Mouse (Mus musculus): ENCODE results near the gene Scel.
"Not testable (repeated sequence)": the region's sequence is repeated elsewhere in the genome, so short reads cannot be mapped to it uniquely, and the experiment has no call there.

The Scel gene

DNA sequence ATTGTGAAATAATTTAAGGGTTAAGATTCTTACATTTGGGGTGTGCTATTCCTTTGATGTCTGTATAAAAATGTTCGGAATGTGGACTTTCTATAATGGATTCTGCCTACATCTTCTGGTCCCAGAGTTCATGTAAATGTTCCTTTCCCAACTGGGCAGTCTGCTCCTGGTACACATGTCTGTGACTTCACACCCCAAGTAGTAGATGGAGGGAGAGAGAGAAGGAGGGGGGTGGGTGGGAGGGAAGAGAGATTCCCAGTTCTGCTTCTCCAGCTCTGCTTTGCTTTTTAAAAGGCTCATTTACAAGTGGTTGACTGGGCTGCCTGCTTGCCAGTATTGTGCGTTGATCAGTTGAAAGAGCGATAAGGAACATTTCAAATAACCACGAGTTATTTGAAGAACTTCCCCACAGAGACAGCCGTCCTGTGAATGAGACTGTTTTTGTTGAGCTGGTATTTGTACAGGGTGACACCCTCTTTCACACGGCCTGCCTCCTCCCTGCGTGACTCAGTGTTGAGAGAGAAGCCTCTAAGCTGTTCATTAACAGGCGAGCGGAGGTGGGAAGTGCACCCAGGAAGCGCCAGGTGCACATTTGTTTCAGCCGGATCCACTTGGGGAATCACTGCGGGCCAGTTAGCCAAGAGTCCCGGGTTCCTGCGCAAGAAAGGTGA, at the start of gene Scel:
Gene Scel (plus strand): TSS at position 541 of the 671 bp plus-strand sequence.
- in situ Hi-C loops (cut with MboI, MseI), result no loop called here

DNA sequence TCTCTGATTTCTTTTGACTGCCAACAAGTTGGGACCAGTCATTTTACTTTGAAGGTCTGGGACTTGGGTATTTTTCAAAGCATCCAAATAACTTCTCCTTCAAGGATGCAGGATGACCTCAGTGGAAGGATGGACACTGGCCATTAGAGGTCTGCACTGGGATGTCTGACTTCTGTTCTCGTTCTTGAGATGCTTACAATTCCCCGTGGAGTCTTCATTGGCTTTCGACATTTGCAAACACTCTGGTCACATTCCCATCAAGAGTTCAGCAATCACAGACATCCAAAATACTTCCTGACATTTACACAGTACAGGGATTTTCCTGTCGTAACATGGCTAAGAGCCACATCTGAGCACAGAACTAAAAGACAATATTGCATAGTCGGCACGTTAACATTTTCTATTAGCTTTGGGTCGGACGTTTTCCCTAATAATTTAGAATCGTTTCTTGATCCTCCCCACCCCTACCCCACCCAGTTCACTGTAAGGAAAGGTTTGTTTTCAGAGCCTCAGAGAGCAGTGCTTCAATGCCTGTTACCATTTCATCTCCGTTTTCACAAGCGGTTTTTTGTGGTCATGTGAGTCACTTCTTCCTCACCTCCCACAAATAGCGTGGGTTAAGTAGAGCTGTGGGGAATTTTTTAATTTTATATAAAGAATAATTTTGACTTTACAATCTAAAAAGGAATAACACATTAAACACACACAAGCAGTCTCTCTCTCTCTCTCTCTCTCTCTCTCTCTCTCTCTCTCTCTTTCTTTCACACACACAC, 44.3 kb upstream of the Scel start:
- in situ Hi-C loops (cut with MboI, MseI), result loop anchor here (25.0 kb wide), 1 partner anchor 107 kb away; no protein-coding TSS in a partner anchor

- in situ Hi-C loops (cut with MboI, MseI), result loop anchor here (25.0 kb wide), 1 partner anchor 107 kb away; no protein-coding TSS in a partner anchor
Observed at GRCm38 (mm10) chr14:103469464-103470015, 43.6 kb upstream of the Scel start.

GRCm38 (mm10) chr14:103471074-103471778, 41.9 kb upstream of the Scel start:
- in situ Hi-C loops (cut with MboI, MseI), result loop anchor here (25.0 kb wide), 1 partner anchor 109 kb away; no protein-coding TSS in a partner anchor

DNA sequence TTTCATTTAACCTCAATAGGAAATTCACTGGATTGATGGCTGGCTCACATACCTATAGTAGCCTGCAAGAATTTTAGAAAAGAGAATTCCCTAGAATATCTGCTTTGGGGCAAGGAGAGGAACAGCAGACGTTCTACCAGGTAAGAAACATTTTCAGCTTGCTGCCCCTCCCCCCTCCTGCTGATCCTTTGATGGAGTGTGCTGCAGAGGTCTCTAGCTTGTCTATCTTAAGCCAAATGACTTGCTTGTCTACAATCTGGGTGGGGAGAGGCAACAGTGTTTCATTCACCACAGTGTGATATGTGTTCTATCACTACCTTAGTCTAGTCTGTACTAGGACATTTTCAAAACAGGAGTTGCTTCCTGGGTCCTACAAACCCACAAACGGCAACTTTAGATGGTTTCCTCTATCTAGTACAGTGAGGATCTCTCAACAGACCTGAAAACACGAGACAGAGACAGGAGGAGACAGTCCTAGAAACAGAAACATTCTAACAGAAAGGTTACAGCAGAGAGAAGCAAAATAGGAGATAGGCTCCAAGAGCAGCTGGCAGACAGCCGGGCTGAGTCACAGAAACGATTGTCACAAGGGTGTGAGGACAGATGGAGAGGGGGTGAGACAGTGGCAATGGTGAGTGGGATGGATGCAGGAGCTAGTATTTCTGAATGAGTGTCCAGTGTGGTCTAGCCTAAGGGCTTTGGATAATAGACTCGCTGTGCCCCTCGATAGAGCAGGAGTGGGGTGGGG, 41.2 kb upstream of the Scel start:
- in situ Hi-C loops (cut with MboI, MseI), result loop anchor here (25.0 kb wide), 1 partner anchor 110 kb away; no protein-coding TSS in a partner anchor

- in situ Hi-C loops (cut with MboI, MseI), result loop anchor here (25.0 kb wide), 1 partner anchor 110 kb away; no protein-coding TSS in a partner anchor
Observed at GRCm38 (mm10) chr14:103472554-103472905, 40.6 kb upstream of the Scel start.

DNA sequence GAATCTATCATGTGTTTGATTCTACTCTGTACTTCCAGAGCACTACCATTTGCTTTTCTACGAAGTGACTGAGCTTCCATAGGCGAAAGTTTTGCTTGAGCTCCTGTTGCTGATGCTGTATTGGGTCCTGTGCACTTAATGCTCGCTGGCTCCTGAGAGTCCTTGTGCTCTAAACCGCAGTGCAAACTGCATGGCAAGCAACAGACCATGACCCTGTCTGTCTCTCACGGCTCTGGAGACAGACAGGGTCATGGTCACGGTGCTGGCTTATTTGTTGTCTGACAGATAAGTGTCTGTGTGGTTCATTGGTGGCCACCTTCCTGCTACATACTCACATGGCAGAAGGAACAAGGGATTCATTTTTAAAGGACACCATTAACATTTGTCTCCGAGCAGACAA, 37.8 kb upstream of the Scel start:
- in situ Hi-C loops (cut with MboI, MseI), result no loop called here

DNA sequence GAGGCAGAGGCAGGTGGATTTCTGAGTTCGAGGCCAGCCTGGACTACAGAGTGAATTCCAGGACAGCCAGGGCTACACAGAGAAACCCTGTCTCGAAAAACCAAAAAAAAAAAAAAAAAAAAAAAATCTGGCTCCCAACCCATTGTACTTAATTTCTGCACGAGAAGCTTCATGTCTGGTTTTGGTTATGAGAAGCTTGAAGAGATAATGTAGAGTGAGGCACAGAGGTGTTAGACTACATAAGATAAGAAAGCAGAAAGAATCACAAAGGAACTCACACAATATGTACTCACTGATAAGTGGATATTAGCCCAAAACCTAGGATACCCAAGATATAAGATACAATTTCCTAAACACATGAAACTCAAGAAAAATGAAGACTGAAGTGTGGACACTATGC, 36.9 kb upstream of the Scel start:
- in situ Hi-C loops (cut with MboI, MseI), result not testable (repeated sequence)

DNA sequence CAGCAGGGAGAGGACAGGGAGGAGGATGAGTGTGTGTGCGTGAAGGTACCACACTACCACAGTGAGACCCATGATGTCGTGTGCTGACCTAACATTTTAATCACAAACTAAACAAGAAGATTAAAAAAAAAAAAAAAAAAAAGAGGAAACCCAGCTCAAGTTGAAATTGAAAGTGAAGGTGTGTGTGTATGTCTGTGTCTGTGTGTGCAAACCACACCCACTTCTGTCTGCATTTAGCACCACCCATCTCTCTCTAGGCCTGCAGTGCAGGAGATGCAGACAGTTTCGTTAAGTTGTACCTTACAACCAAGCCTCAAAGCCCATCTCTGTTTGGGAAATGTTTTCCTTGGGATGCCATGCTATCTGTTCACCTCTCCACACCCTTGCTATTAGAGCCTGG, 35.9 kb upstream of the Scel start:
- in situ Hi-C loops (cut with MboI, MseI), result no loop called here

DNA sequence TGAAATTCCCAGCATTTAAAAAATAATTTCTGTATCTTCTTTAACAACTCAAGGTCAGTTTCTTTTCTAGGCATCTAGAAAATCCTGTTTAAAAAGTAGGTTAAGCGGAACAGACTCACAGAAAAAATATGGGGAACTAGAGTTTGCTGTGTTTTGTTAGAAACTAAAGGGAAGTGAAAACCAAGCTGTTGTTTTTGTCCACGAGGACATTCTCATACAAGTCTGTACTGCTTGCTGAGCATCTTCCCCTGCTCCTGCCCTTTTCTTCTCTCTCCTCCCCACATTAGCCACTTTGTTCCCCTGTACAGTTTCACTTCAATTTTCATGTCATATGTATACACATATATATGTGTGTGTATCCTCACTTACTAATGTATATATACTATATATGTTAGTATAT, 35.2 kb upstream of the Scel start:
- in situ Hi-C loops (cut with MboI, MseI), result no loop called here

DNA sequence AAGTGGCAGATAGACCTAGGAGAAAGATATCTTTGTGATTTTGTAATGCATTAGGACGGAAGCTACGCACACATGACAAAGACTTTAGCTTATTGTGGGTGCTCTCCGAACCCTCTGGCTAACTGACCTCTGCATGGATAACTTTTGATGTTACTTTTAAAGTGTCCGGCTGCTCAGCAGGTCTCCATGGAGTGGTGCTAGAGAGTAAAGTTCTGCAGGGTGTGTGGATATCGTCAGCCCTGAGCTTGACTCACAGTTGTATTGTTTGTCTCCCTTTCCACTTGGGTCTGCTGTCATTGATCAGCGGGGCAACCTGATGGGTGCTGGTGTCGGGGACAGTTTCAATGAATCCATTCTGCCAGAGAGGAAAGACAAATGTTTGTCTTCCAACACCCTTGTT, 33.7 kb upstream of the Scel start:
- in situ Hi-C loops (cut with MboI, MseI), result no loop called here

GRCm38 (mm10) chr14:103481514-103481913, 31.6 kb upstream of the Scel start:
- in situ Hi-C loops (cut with MboI, MseI), result no loop called here

DNA sequence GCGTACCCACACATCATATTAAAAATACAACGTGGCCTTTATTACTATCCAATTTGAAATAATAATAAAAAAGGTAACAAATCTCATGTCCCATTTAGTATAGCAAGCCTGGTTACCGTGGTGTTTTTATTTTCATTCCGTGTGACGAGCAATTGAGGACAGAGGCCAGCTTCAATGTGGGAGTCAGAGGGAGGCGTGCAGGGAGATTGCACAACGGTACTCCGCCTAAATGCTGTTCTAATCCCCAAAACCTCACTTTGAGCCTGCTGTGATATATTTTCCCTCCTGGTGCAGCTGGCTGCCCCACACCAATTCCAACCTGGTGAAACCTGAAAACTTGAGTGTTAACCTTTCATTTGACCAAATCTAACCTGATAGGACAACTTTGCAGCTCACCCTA, 27.5 kb upstream of the Scel start:
- in situ Hi-C loops (cut with MboI, MseI), result no loop called here

GRCm38 (mm10) chr14:103486974-103487373, 26.2 kb upstream of the Scel start:
- in situ Hi-C loops (cut with MboI, MseI), result no loop called here

DNA sequence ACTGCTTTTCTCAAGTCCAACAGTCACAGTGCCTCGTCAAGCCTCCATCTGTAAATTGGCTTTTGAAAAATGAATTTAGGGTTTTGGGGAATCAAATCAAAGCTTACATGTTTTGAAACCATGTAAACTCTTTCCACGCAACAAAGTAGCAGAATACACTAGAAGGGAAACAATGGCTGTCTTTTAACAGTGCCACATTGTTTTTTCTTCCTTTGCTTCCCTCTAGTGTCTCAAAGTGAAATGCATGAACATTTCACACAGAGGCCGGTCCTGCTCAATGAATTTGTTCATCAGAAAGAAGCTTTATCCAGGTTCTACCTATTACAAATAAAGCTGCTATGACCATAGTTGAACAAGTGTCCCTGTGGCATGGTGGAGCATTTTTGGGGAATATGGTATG, 24.5 kb upstream of the Scel start:
- in situ Hi-C loops (cut with MboI, MseI), result no loop called here

DNA sequence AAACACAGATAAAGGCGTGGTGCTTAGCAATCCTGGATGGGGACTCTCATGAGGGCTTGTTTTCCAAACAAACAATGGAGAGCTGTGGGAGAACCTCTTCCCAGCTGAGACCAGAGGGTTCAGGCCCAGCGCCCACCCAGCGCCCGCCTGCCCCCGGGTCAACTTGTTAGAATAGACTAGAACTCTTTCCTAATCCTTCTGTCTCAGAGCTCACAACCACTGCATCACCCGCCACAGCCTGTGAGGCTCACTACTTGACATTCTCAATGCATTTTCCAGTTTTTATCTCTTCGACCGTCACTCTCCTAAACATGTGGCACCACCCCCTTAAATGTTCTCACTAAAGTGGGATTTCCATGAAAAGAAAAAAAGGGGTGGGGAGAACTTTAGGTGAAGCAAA, 14.9 kb upstream of the Scel start:
- in situ Hi-C loops (cut with MboI, MseI), result no loop called here

GRCm38 (mm10) chr14:103498613-103499012, 14.5 kb upstream of the Scel start:
- in situ Hi-C loops (cut with MboI, MseI), result no loop called here

DNA sequence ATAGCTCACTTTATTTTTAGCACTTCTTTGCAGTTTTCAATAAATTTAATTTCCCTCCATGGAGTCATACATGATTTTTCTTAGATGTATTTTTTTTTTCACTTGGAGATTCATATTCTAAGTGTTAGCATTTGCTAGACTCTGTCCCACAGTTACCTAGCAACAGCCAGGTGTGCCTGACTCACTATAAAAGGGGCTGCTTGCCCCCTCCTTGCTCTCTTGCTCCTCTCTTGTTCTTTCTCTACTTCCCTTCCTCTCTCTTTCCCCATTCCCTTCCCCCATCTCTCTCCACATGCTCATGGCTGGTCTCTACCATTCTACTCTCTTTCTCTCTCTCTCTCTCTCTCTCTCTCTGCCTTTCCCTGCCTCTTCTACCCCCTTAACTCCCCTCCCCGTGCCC, 14.1 kb upstream of the Scel start:
- in situ Hi-C loops (cut with MboI, MseI), result no loop called here

- in situ Hi-C loops (cut with MboI, MseI), result no loop called here
Observed at GRCm38 (mm10) chr14:103500309-103500708, 12.8 kb upstream of the Scel start.

DNA sequence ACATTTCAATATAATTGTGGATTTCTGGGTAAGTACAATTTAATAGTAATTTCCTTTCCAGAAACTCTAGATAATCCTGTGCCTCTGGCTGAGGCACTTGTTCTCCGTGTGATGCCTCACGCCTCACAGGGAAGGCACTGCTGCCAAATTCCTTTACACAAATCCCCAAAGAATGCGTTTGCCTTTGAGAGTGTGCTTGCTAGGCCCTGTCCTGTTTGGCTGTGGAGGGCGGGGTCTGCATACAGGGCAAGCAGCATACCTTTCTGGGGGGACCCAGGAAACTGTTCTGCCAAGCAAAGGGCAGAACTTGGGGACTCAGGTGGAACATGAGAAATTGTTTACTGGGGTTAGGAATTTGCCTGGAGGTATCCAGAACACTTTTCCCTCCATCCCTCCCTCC, 12.2 kb upstream of the Scel start:
- in situ Hi-C loops (cut with MboI, MseI), result no loop called here

GRCm38 (mm10) chr14:103504514-103504913, 8.6 kb upstream of the Scel start:
- in situ Hi-C loops (cut with MboI, MseI), result no loop called here

Measured in regulatory T cell (primary cell).